Mouse (Mus musculus): ENCODE results near the gene Gm8653.
"Not testable (repeated sequence)": the region's sequence is repeated elsewhere in the genome, so short reads cannot be mapped to it uniquely, and the experiment has no call there.

Gm8653 gene

DNA sequence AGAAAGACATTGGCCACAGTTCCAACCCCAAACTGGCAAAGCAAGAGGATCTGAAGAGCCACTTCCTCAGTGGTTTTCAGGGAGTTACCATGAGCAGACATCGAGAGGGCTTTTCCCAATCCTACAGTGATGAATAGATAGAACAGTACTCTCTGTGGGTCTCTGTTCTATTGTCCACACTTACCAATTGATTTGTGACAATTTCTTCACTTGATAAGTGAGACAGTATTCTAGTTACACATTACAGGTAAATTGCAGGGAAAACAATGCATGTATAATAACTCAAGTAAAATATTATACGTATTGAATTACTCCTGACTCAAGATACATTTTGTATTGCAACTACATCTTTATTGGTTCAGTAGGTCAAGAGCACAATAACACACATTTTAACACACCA, at the start of gene Gm8653:
Gene Gm8653 (minus strand): TSS at position 101 of the 400 bp plus-strand sequence.
- not testable (repeated sequence) for H3K27me3 ChIP-seq (ENCODE audit: insufficient read depth, low read length); H3K9me3 ChIP-seq (ENCODE audit: low read length); H3K4me1 ChIP-seq (replicated peaks; ENCODE audit: low read depth, low read length); H3K4me3 ChIP-seq (replicated peaks; ENCODE audit: low read length); H3K36me3 ChIP-seq (ENCODE audit: insufficient read depth, low read length)

GRCm38 (mm10) chr7:22229384-22229783, 28.3 kb upstream of the Gm8653 start, which contains the start of gene Gm8453:
Gene Gm8453 (minus strand): TSS chr7:22229484.
- not testable (repeated sequence) for H3K9me3 ChIP-seq (ENCODE audit: low read length); H3K4me1 ChIP-seq (replicated peaks; ENCODE audit: low read depth, low read length); H3K27me3 ChIP-seq (ENCODE audit: insufficient read depth, low read length); H3K36me3 ChIP-seq (ENCODE audit: insufficient read depth, low read length); H3K4me3 ChIP-seq (replicated peaks; ENCODE audit: low read length)

GRCm38 (mm10) chr7:22189077-22189476, 12.0 kb downstream of the Gm8653 start, which contains the start of gene Vmn1r143:
Gene Vmn1r143 (plus strand): TSS chr7:22189377.
- H3K4me1 ChIP-seq (replicated peaks; ENCODE audit: low read depth, low read length); H3K36me3 ChIP-seq (ENCODE audit: insufficient read depth, low read length); H3K27me3 ChIP-seq (ENCODE audit: insufficient read depth, low read length); H3K4me3 ChIP-seq (replicated peaks; ENCODE audit: low read length); H3K9me3 ChIP-seq (ENCODE audit: low read length): not testable (repeated sequence)

- not testable (repeated sequence) for H3K4me1 ChIP-seq (replicated peaks; ENCODE audit: low read depth, low read length); H3K27me3 ChIP-seq (ENCODE audit: insufficient read depth, low read length); H3K4me3 ChIP-seq (replicated peaks; ENCODE audit: low read length); H3K9me3 ChIP-seq (ENCODE audit: low read length); H3K36me3 ChIP-seq (ENCODE audit: insufficient read depth, low read length)
Measured at GRCm38 (mm10) chr7:22163935-22164334, 37.1 kb downstream of the Gm8653 start, which contains the start of gene Vmn1r142. Gene Vmn1r142 (minus strand): TSS chr7:22164035.
